Comparison of ENCODE assay signal across 10 mouse cellular contexts in genomic region chr19:7558675-7559074, GRCm38 (mm10). TPM values are rescaled to one million over a fixed set of nuclear protein-coding genes. Genes with fewer than 3 reads are reported as not detected.
DNase-seq lines count a peak whose midpoint lies in the region; ATAC-seq and TF ChIP-seq lines count a peak whose summit lies in the region.
"Had no signal": no experiment of that assay in that cellular context is flagged by ENCODE, and none has a peak within 500 bp of the region (broad histone marks: within the 10 kb centered on the region; RNA-seq: fewer than 3 reads in every experiment).

No protein-coding gene starts in this region.

- no peak overlapping the region for H3K9ac ChIP-seq in kidney, postnatal 0 days (ENCODE audit: low read depth, low read length)
- H3K9ac ChIP-seq in liver, embryonic 12.5 days = peak overlapping the region; percentile 88

- H3K4me1 ChIP-seq in kidney, postnatal 0 days (replicated peaks; ENCODE audit: insufficient read depth, low read length) = peaks cover 5% of the 10 kb centered on the region; the same call in 1 of the 2 replicates
- peaks cover 18% of the 10 kb centered on the region for H3K4me1 ChIP-seq in brown adipose tissue, adult 24 weeks (ENCODE audit: control insufficient read depth, insufficient read depth, insufficient read length, low read length)
- H3K4me1 ChIP-seq in liver, embryonic 12.5 days = peaks cover 62% of the 10 kb centered on the region

- no peaks in the 10 kb centered on the region for H3K9me3 ChIP-seq in kidney, postnatal 0 days (replicated peaks; ENCODE audit: low read length)
- no peaks in the 10 kb centered on the region for H3K9me3 ChIP-seq in liver, embryonic 12.5 days (replicated peaks)

- H3K27me3 ChIP-seq in kidney, postnatal 0 days (ENCODE audit: insufficient read depth, low read length) = no peaks in the 10 kb centered on the region
- no peaks in the 10 kb centered on the region for H3K27me3 ChIP-seq in liver, embryonic 12.5 days (replicated peaks)

- WGBS in kidney, postnatal 0 days = 71% methylated on average over 4 of the region's 4 CpGs
- WGBS in liver, embryonic 12.5 days (ENCODE audit: insufficient replicate concordance) = 71% methylated on average over 4 of the region's 4 CpGs

- ATAC-seq in kidney, postnatal 0 days (replicated peaks; ENCODE audit: low FRiP score, low read depth) = no peak
- ATAC-seq in CD4-positive, CD25-positive, alpha-beta regulatory T cell, adult 4 months = peak; percentile 68
- ATAC-seq in liver, embryonic 12.5 days = no peak

- H3K27ac ChIP-seq in kidney, postnatal 0 days = no peak overlapping the region
- peak overlapping the region; percentile 46 for H3K27ac ChIP-seq in brown adipose tissue, adult 24 weeks (replicated peaks; ENCODE audit: low read depth, low read length)
- 0 out of 2 replicates have a peak overlapping the region, but pooled peaks have one; percentile 78 for H3K27ac ChIP-seq in liver, embryonic 12.5 days

- peak overlapping the region; percentile 81; the same call in 1 of the 2 replicates for H3K4me2 ChIP-seq in kidney, postnatal 0 days (ENCODE audit: low read length)
- H3K4me2 ChIP-seq in liver, embryonic 12.5 days = peak overlapping the region; percentile 85

- no peaks in the 10 kb centered on the region for H3K36me3 ChIP-seq in kidney, postnatal 0 days (ENCODE audit: insufficient read depth, low read length)
- H3K36me3 ChIP-seq in liver, embryonic 12.5 days = peaks cover 8% of the 10 kb centered on the region

- TF ChIP-seq CTCF in kidney, postnatal 0 days (IDR thresholded peaks at IDR 0.05; ENCODE audit: low read depth) = no peak

- DNase-seq in kidney, postnatal 0 days (ENCODE audit: low spot score) = no peak
- DNase-seq in kidney, adult 11 months = no peak
- no peak for DNase-seq in right cerebral cortex, postnatal 14 days
- no peak for DNase-seq in kidney, adult 9 months
- DNase-seq: cerebellum, postnatal 14 days; gastrocnemius, postnatal 25 days; right cerebral cortex, adult 18-20 months had no signal

- H3K4me3 ChIP-seq in kidney, postnatal 0 days (replicated peaks; ENCODE audit: low read depth, low read length) = no peak overlapping the region
- H3K4me3 ChIP-seq in brown adipose tissue, adult 24 weeks (ENCODE audit: insufficient read depth, low read depth, low read length) = peak overlapping the region; percentile 86
- peak overlapping the region; percentile 75 for H3K4me3 ChIP-seq in liver, embryonic 12.5 days

RNA-seq across cellular contexts. Expression of gene Pla2g16, which starts 1.4 kb away (rescaled TPM):
- polyA plus RNA-seq in kidney, postnatal 0 days (2015; fragmentation: Nextera tagmentation; extraction: Ambion mirVana) = 20.5 and 20.6 TPM in 2 replicates
- polyA plus RNA-seq in CD4-positive, CD25-positive, alpha-beta regulatory T cell, adult 4 months (2017; shearing (Covaris generic)) = 10 to 100 TPM; 77.8 to 93.3 TPM
- 368 and 573 TPM in 2 replicates for polyA plus RNA-seq in brown adipose tissue, adult 24 weeks (2012; ENCODE audit: insufficient read depth, insufficient read length, missing spikeins)
- polyA plus RNA-seq in liver, embryonic 12.5 days (2016; fragmentation: Nextera tagmentation; extraction: Ambion mirVana) = 22.0 and 23.6 TPM in 2 replicates

RNA-seq across cellular contexts. Expression of gene Lgals12, which starts 48.3 kb away (rescaled TPM):
- 1.6 and 1.8 TPM in 2 replicates for polyA plus RNA-seq in kidney, postnatal 0 days (2015; fragmentation: Nextera tagmentation; extraction: Ambion mirVana)
- not detected for polyA plus RNA-seq in CD4-positive, CD25-positive, alpha-beta regulatory T cell, adult 4 months (2017; shearing (Covaris generic))
- 78.7 and 93.6 TPM in 2 replicates for polyA plus RNA-seq in brown adipose tissue, adult 24 weeks (2012; ENCODE audit: insufficient read depth, insufficient read length, missing spikeins)
- polyA plus RNA-seq in liver, embryonic 12.5 days (2016; fragmentation: Nextera tagmentation; extraction: Ambion mirVana) = not detected in 2 replicates

RNA-seq across cellular contexts. Expression of gene Hrasls5, which starts 53.7 kb away (rescaled TPM):
- polyA plus RNA-seq in kidney, postnatal 0 days (2015; fragmentation: Nextera tagmentation; extraction: Ambion mirVana) = 0.28 and 0.36 TPM in 2 replicates
- not detected for polyA plus RNA-seq in CD4-positive, CD25-positive, alpha-beta regulatory T cell, adult 4 months (2017; shearing (Covaris generic))
- polyA plus RNA-seq in brown adipose tissue, adult 24 weeks (2012; ENCODE audit: insufficient read depth, insufficient read length, missing spikeins) = 2.6 TPM in 1 of 2 replicates, not detected in the other
- not detected in 2 replicates for polyA plus RNA-seq in liver, embryonic 12.5 days (2016; fragmentation: Nextera tagmentation; extraction: Ambion mirVana)

Comparison
In these comparisons a context has a peak if more than half of its experiments do, and no peak if none do; other contexts are left out.
1. RNA of gene Lgals12, which starts 48.3 kb away (polyA plus RNA-seq): 78.7 to 93.6 TPM in brown adipose tissue, adult 24 weeks; 1.6 to 1.8 TPM in kidney, postnatal 0 days, not detected in CD4-positive, CD25-positive, alpha-beta regulatory T cell, adult 4 months and not detected in liver, embryonic 12.5 days; every median in the first group is over 10 times any median in the second.